Mouse (Mus musculus): ENCODE measurements around the gene Gpr84. TPM values are rescaled to one million over a fixed set of nuclear protein-coding genes. Genes with fewer than 3 reads are reported as not detected.
A peak's percentile ranks its signal among the peaks of the same experiment; 100 is the strongest.

Gene Gpr84
- total RNA-seq, 2 experiments from 2014 or later = 0.44 to 0.46 TPM

Small RNAs within 50 kb of the gene (microRNA-seq; reads per million reads assigned to microRNA genes)
- gene Mir148b (162 reads per million, percentile 55 among the genes with 10 or more reads in this experiment), gene Mir6963 (not detected)

Other genes starting within 250 kb of the Gpr84 start
- 10 to 100 TPM; 26.4 to 27.4 TPM for gene Smug1, start 143.5 kb downstream of the Gpr84 start, total RNA-seq (2021)
- gene Cbx5, start 70.8 kb downstream of the Gpr84 start, total RNA-seq (2021) = 100 to 1,000 TPM; 219 to 230 TPM
- gene Hnrnpa1, start 70.2 kb downstream of the Gpr84 start, total RNA-seq (2021) = 100 to 1,000 TPM; 690 to 711 TPM
- not detected for gene Nfe2, start 52.2 kb downstream of the Gpr84 start, total RNA-seq (2021)
- gene Copz1, start 37.9 kb downstream of the Gpr84 start, total RNA-seq (2021) = 100 to 1,000 TPM; 105 to 107 TPM
- gene Zfp385a, start 29.5 kb upstream of the Gpr84 start, total RNA-seq (2021) = 10 to 100 TPM; 47.8 to 52.7 TPM
- gene Itga5, start 56.2 kb upstream of the Gpr84 start, total RNA-seq (2021) = 1 to 10 TPM; 7.4 to 7.6 TPM
- gene Gtsf1, start 119.9 kb upstream of the Gpr84 start, total RNA-seq (2021) = not detected
- gene Gtsf2, start 137.9 kb upstream of the Gpr84 start, total RNA-seq (2021) = not detected
- gene Nckap1l, start 143.2 kb upstream of the Gpr84 start, total RNA-seq (2021) = 1 to 10 TPM; 3.3 to 4.4 TPM
- gene Pde1b, start 192.4 kb upstream of the Gpr84 start, total RNA-seq (2021) = 10 to 100 TPM; 52.8 to 58.1 TPM
- 100 to 1,000 TPM; 144 to 153 TPM for gene Ppp1r1a, start 227.4 kb upstream of the Gpr84 start, total RNA-seq (2021)

Data from left cerebral cortex, postnatal 4 days (tissue).